Mouse (Mus musculus) thymus, adult 2 months (tissue): ENCODE data around the gene Baiap2.

Experiments
- CTCF ChIP-seq: fragments of 200-500 bp; IDR thresholded peaks from 2 replicates; pipeline ENCODE4 v1.5.1; 2012; ENCODE audit warnings: mild to moderate bottlenecking, control low read depth, low read length, moderate library complexity, borderline replicate concordance; ENCODE audit not compliant: control insufficient read depth, poor library complexity, insufficient read depth; ENCODE audit errors: extremely low read depth
- POLR2A ChIP-seq: fragments of 200-500 bp; IDR thresholded peaks from 2 replicates; pipeline ENCODE4 v1.6.1; 2012; ENCODE audit warnings: mild to moderate bottlenecking, low read length, control low read depth, moderate library complexity; ENCODE audit not compliant: control insufficient read depth, poor library complexity, insufficient read depth; ENCODE audit errors: extremely low read depth

- no peak for TF ChIP-seq POLR2A
- TF ChIP-seq CTCF: no peak
Measured at GRCm38 (mm10) chr11:120048252-120048556, 105.6 kb downstream of the Baiap2 start.
